Mouse (Mus musculus): Measurements from ENCODE around the gene Orai2. TPM values are rescaled to one million over a fixed set of nuclear protein-coding genes. Genes with fewer than 3 reads are reported as not detected.

Gene Orai2
- total RNA-seq, 2 experiments from 2014 or later = 54.3 to 56.1 TPM

Small RNAs within 50 kb of the gene (microRNA-seq; reads per million reads assigned to microRNA genes)
- 1.0 to 2.4 reads per million in 2 experiments for gene Mir7035

Other genes starting within 250 kb of the Orai2 start
- gene Ywhag, start 236.1 kb downstream of the Orai2 start, total RNA-seq (2021) = 1,000 to 10,000 TPM; 1,469 to 1,528 TPM
- 1 to 10 TPM; 1.4 to 1.5 TPM for gene Ssc4d, start 196.2 kb downstream of the Orai2 start, total RNA-seq (2021)
- gene Zp3, start 190.6 kb downstream of the Orai2 start, total RNA-seq (2021) = not detected
- 1 to 10 TPM; 8.6 to 9.1 TPM for gene Dtx2, start 175.9 kb downstream of the Orai2 start, total RNA-seq (2021)
- gene Upk3b, start 132.2 kb downstream of the Orai2 start, total RNA-seq (2021) = not detected
- not detected for gene Upk3bl, start 116.2 kb downstream of the Orai2 start, total RNA-seq (2021)
- 1 to 10 TPM; 3.2 to 6.7 TPM for gene Rasa4, start 86.8 kb downstream of the Orai2 start, total RNA-seq (2021)
- gene Polr2j, start 54.1 kb downstream of the Orai2 start, total RNA-seq (2021) = 10 to 100 TPM; 86.2 to 86.3 TPM
- 10 to 100 TPM; 12.4 to 14.1 TPM for gene Lrwd1, start 34.6 kb downstream of the Orai2 start, total RNA-seq (2021)
- gene Alkbh4, start 34.6 kb downstream of the Orai2 start, total RNA-seq (2021) = 1 to 10 TPM; 8.2 to 8.9 TPM
- 10 to 100 TPM; 38.7 to 44.0 TPM for gene Prkrip1, start 28.2 kb upstream of the Orai2 start, total RNA-seq (2021)
- 10 to 100 TPM; 10.5 to 11.3 TPM for gene Sh2b2, start 75.8 kb upstream of the Orai2 start, total RNA-seq (2021)

Measured in left cerebral cortex, postnatal 14 days (tissue).